10 mouse cellular contexts compared by ENCODE assay signal in the genomic region with DNA sequence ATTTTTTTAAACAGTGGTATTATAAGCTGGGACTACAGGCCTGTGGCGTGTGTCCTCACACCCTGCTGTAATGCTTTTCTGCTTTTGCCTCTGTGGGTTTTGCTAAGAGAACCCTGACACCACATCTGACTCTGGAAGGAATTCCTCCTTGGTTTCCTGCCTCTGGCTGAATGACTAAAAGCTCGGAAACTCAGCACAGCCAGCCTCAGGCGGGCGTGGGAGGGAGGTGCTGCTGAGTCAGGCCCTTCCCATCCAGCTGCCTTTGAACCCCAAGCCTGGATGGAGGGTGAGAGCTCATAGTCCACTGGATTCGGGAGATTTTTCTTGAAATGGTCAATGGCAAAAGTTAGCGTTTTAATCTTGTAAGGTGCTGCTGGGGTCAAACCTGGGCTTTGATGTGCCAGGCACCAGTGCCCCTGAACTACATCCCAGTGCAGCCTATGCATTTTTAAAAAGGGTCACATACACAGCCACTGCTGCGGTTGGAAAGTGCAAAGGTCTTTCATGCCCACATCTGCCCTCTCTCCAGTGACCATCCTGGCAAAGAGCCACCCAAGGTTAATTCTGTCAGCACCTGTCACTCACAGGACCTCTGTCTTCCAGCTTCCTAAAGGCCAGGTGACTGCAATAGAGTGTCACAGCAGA. TPM values are rescaled to one million over a fixed set of nuclear protein-coding genes. Genes with fewer than 3 reads are reported as not detected.
DNase-seq lines count a peak whose midpoint lies in the region; ATAC-seq lines count a peak whose summit lies in the region.
"Had no signal": no experiment of that assay in that cellular context is flagged by ENCODE, and none has a peak within 500 bp of the region (broad histone marks: within the 10 kb centered on the region; RNA-seq: fewer than 3 reads in every experiment).

No protein-coding gene starts in this region.

- H3K27me3 ChIP-seq in hindbrain, embryonic 13.5 days = no peaks in the 10 kb centered on the region
- no peaks in the 10 kb centered on the region for H3K27me3 ChIP-seq in hindbrain, embryonic 12.5 days
- no peaks in the 10 kb centered on the region for H3K27me3 ChIP-seq in midbrain, embryonic 11.5 days (ENCODE audit: control insufficient read depth, insufficient read depth, low read length)

- peaks cover 47% of the 10 kb centered on the region for H3K4me1 ChIP-seq in hindbrain, embryonic 13.5 days (replicated peaks)
- peaks cover 45% of the 10 kb centered on the region for H3K4me1 ChIP-seq in hindbrain, embryonic 12.5 days
- peaks cover 33% of the 10 kb centered on the region for H3K4me1 ChIP-seq in midbrain, embryonic 11.5 days (ENCODE audit: control insufficient read depth, insufficient read depth, low read length)

- no peak overlapping the region for H3K4me3 ChIP-seq in hindbrain, embryonic 13.5 days
- no peak overlapping the region for H3K4me3 ChIP-seq in hindbrain, embryonic 12.5 days
- no peak overlapping the region for H3K4me3 ChIP-seq in midbrain, embryonic 11.5 days (ENCODE audit: low read depth, low read length)
- H3K4me3 ChIP-seq: left cerebral cortex, adult 2 months had no signal

- 0 out of 2 replicates have a peak overlapping the region, but pooled peaks have one; percentile 2 for H3K9ac ChIP-seq in hindbrain, embryonic 13.5 days
- no peak overlapping the region for H3K9ac ChIP-seq in hindbrain, embryonic 12.5 days
- no peak overlapping the region; the same call in 1 of the 2 replicates for H3K9ac ChIP-seq in midbrain, embryonic 11.5 days (ENCODE audit: low read length)

- ATAC-seq in hindbrain, embryonic 13.5 days (ENCODE audit: low FRiP score) = no peak
- no peak for ATAC-seq in hindbrain, embryonic 12.5 days (ENCODE audit: low FRiP score)
- ATAC-seq in midbrain, embryonic 11.5 days (ENCODE audit: low FRiP score) = no peak

- H3K36me3 ChIP-seq in hindbrain, embryonic 13.5 days = peaks cover 4% of the 10 kb centered on the region
- H3K36me3 ChIP-seq in hindbrain, embryonic 12.5 days = no peaks in the 10 kb centered on the region
- no peaks in the 10 kb centered on the region for H3K36me3 ChIP-seq in midbrain, embryonic 11.5 days (ENCODE audit: control insufficient read depth, insufficient read depth, low read length)

- DNase-seq in NIH3T3 (ENCODE audit: low read depth) = peak; percentile 93
- DNase-seq in heart, adult 8-10 months (ENCODE audit: low spot score) = peak; percentile 49
- peak; percentile 63 to 78 for DNase-seq in kidney, postnatal 4 days
- no peak for DNase-seq in midbrain, embryonic 11.5 days (ENCODE audit: low spot score, missing footprints)
- no peak for DNase-seq in thymus, postnatal 4 days
- DNase-seq in cerebellum, adult 11-12 months = no peak
- DNase-seq: spleen, adult 18-20 months had no signal

- H3K27ac ChIP-seq in hindbrain, embryonic 13.5 days = peak overlapping the region; percentile 5; the same call in 1 of the 2 replicates
- H3K27ac ChIP-seq in hindbrain, embryonic 12.5 days = no peak overlapping the region
- no peak overlapping the region for H3K27ac ChIP-seq in midbrain, embryonic 11.5 days (ENCODE audit: low read depth, low read length)
- H3K27ac ChIP-seq: left cerebral cortex, adult 2 months had no signal

- no peak overlapping the region for H3K4me2 ChIP-seq in hindbrain, embryonic 13.5 days
- no peak overlapping the region for H3K4me2 ChIP-seq in hindbrain, embryonic 12.5 days (replicated peaks)
- no peak overlapping the region for H3K4me2 ChIP-seq in midbrain, embryonic 11.5 days

- 0 out of 2 replicates have a peak, but pooled peaks cover 2% of the 10 kb centered on the region for H3K9me3 ChIP-seq in hindbrain, embryonic 13.5 days
- H3K9me3 ChIP-seq in hindbrain, embryonic 12.5 days (replicated peaks) = no peaks in the 10 kb centered on the region
- H3K9me3 ChIP-seq in midbrain, embryonic 11.5 days (ENCODE audit: control insufficient read depth, low read length) = no peaks in the 10 kb centered on the region

- 65% methylated on average over 7 of the region's 7 CpGs for WGBS in hindbrain, embryonic 13.5 days
- WGBS in hindbrain, embryonic 12.5 days = 58% methylated on average over 7 of the region's 7 CpGs
- WGBS in midbrain, embryonic 11.5 days = 69% methylated on average over 7 of the region's 7 CpGs

RNA-seq across cellular contexts. Expression of a gene that starts 42.0 kb away (rescaled TPM):
- 121 and 124 TPM in 2 replicates for polyA plus RNA-seq in hindbrain, embryonic 13.5 days (2015; fragmentation: Nextera tagmentation; extraction: Ambion mirVana)
- 109 and 118 TPM in 2 replicates for polyA plus RNA-seq in hindbrain, embryonic 12.5 days (2016; fragmentation: Nextera tagmentation; extraction: Ambion mirVana)
- 10 to 100 TPM; 38.8 to 46.4 (median 43.1) TPM for total RNA-seq in heart, adult 8-10 months (2022)
- polyA plus RNA-seq in midbrain, embryonic 11.5 days (2014; fragmentation: Nextera tagmentation; extraction: Ambion mirVana) = 131 and 138 TPM in 2 replicates

RNA-seq across cellular contexts. Expression of a gene that starts 42.0 kb away (rescaled TPM):
- 20.0 and 20.4 TPM in 2 replicates for polyA plus RNA-seq in hindbrain, embryonic 13.5 days (2015; fragmentation: Nextera tagmentation; extraction: Ambion mirVana)
- 15.4 and 18.0 TPM in 2 replicates for polyA plus RNA-seq in hindbrain, embryonic 12.5 days (2016; fragmentation: Nextera tagmentation; extraction: Ambion mirVana)
- total RNA-seq in heart, adult 8-10 months (2022) = 10 to 100 TPM; 23.7 to 28.3 (median 26.3) TPM
- polyA plus RNA-seq in midbrain, embryonic 11.5 days (2014; fragmentation: Nextera tagmentation; extraction: Ambion mirVana) = 19.5 and 20.1 TPM in 2 replicates

Comparison
In these comparisons a context has a peak if more than half of its experiments do, and no peak if none do; other contexts are left out.
1. DNase-seq: peak in NIH3T3 (single experiment), heart, adult 8-10 months (single experiment) and kidney, postnatal 4 days (2 of 2); none in midbrain, embryonic 11.5 days (single experiment), thymus, postnatal 4 days (single experiment) and cerebellum, adult 11-12 months (single experiment).